Mouse (Mus musculus) liver, adult 2 months (tissue): ENCODE measurements around the gene Ptch1.

Experiments used
- CTCF ChIP-seq: fragments of 200-500 bp; IDR thresholded peaks from 2 replicates; pipeline ENCODE4 v1.5.1; 2011; ENCODE audit warnings: low read depth, low read length, control low read depth
- POLR2A ChIP-seq: fragments of 200-500 bp; IDR thresholded peaks from 2 replicates; pipeline ENCODE4 v1.6.1; 2011; ENCODE audit warnings: low read length, control low read depth; ENCODE audit not compliant: insufficient read depth; ENCODE audit errors: extremely low read depth

GRCm38 (mm10) chr13:63593469-63594050 is 20.2 kb upstream of the Ptch1 start:
- no peak for TF ChIP-seq CTCF
- TF ChIP-seq POLR2A = no peak
